Mouse (Mus musculus): ENCODE data around the gene Cstad. TPM values are rescaled to one million over a fixed set of nuclear protein-coding genes. Genes with fewer than 3 reads are reported as not detected.
A peak's percentile ranks its signal among the peaks of the same experiment; 100 is the strongest.

Cstad gene
- polyA plus RNA-seq, 1 experiment from 2014 or later = 0.57 TPM

- Histone ChIP-seq H3K4me2 (replicated peaks) (no peak overlapping the region), H3K9me3 (no peaks in the 10 kb centered on the region), H3K9ac (no peak overlapping the region), H3K4me1 (peaks cover 17% of the 10 kb centered on the region), H3K27me3 (replicated peaks) (no peaks in the 10 kb centered on the region), H3K36me3 (no peaks in the 10 kb centered on the region), H3K4me3 (no peak overlapping the region), H3K27ac (no peak overlapping the region)
- 79% methylated on average over 2 of the region's 2 CpGs for WGBS
- ATAC-seq (ENCODE audit: low FRiP score, low read depth) = no peak
Measured at GRCm38 (mm10) chr2:30615869-30616268, 21.0 kb downstream of the Cstad start.

- H3K9ac ChIP-seq = no peak overlapping the region
- H3K27ac ChIP-seq = no peak overlapping the region
- no peaks in the 10 kb centered on the region for H3K27me3 ChIP-seq (replicated peaks)
- H3K9me3 ChIP-seq = no peaks in the 10 kb centered on the region
- H3K36me3 ChIP-seq = no peaks in the 10 kb centered on the region
- H3K4me3 ChIP-seq = no peak overlapping the region
- 82% methylated on average over 6 of the region's 6 CpGs for WGBS
- peaks cover 17% of the 10 kb centered on the region for H3K4me1 ChIP-seq
- no peak overlapping the region for H3K4me2 ChIP-seq (replicated peaks)
- no peak for ATAC-seq (ENCODE audit: low FRiP score, low read depth)
Measured at GRCm38 (mm10) chr2:30616464-30616863, 21.6 kb downstream of the Cstad start.

GRCm38 (mm10) chr2:30618487-30619248, 23.8 kb downstream of the Cstad start:
- 48% methylated on average over 6 of the region's 6 CpGs for WGBS
- no peak for ATAC-seq (ENCODE audit: low FRiP score, low read depth)

GRCm38 (mm10) chr2:30623873-30624272, 29.0 kb downstream of the Cstad start:
- H3K4me3 ChIP-seq = no peak overlapping the region
- H3K4me1 ChIP-seq = peaks cover 10% of the 10 kb centered on the region
- H3K27ac ChIP-seq = no peak overlapping the region
- ATAC-seq (ENCODE audit: low FRiP score, low read depth) = no peak
- 84% methylated on average over 10 of the region's 10 CpGs for WGBS
- H3K4me2 ChIP-seq (replicated peaks) = no peak overlapping the region
- no peaks in the 10 kb centered on the region for H3K36me3 ChIP-seq
- no peaks in the 10 kb centered on the region for H3K9me3 ChIP-seq
- no peak overlapping the region for H3K9ac ChIP-seq
- no peaks in the 10 kb centered on the region for H3K27me3 ChIP-seq (replicated peaks)

More at GRCm38 (mm10) chr2:30618487-30619248, 23.8 kb downstream of the Cstad start:
- Histone ChIP-seq H3K36me3 (no peaks in the 10 kb centered on the region), H3K4me3 (no peak overlapping the region), H3K9me3 (no peaks in the 10 kb centered on the region), H3K27ac (no peak overlapping the region), H3K9ac (no peak overlapping the region), H3K4me1 (peaks cover 13% of the 10 kb centered on the region), H3K4me2 (replicated peaks) (no peak overlapping the region), H3K27me3 (replicated peaks) (no peaks in the 10 kb centered on the region)

GRCm38 (mm10) chr2:30625296-30625826, 30.5 kb downstream of the Cstad start:
- Histone ChIP-seq H3K9ac (no peak overlapping the region), H3K9me3 (no peaks in the 10 kb centered on the region), H3K27ac (no peak overlapping the region), H3K4me2 (replicated peaks) (no peak overlapping the region), H3K36me3 (no peaks in the 10 kb centered on the region), H3K4me1 (peaks cover 16% of the 10 kb centered on the region), H3K27me3 (replicated peaks) (no peaks in the 10 kb centered on the region), H3K4me3 (no peak overlapping the region)
- 74% methylated on average over 6 of the region's 6 CpGs for WGBS
- no peak for ATAC-seq (ENCODE audit: low FRiP score, low read depth)

- WGBS = 72% methylated on average over 17 of the region's 17 CpGs
- Histone ChIP-seq H3K27ac (0 out of 2 replicates have a peak overlapping the region, but pooled peaks have one; percentile 26), H3K9me3 (no peaks in the 10 kb centered on the region), H3K9ac (no peak overlapping the region), H3K36me3 (no peaks in the 10 kb centered on the region), H3K4me2 (replicated peaks) (no peak overlapping the region), H3K4me3 (no peak overlapping the region), H3K27me3 (replicated peaks) (no peaks in the 10 kb centered on the region), H3K4me1 (peaks cover 16% of the 10 kb centered on the region)
- no peak for ATAC-seq (ENCODE audit: low FRiP score, low read depth)
Measured at GRCm38 (mm10) chr2:30626058-30626675, 31.3 kb downstream of the Cstad start.

GRCm38 (mm10) chr2:30627338-30627737, 32.5 kb downstream of the Cstad start:
- ATAC-seq (ENCODE audit: low FRiP score, low read depth) = no peak
- Histone ChIP-seq H3K27ac (no peak overlapping the region), H3K4me3 (no peak overlapping the region), H3K9ac (no peak overlapping the region), H3K4me2 (replicated peaks) (no peak overlapping the region), H3K27me3 (replicated peaks) (no peaks in the 10 kb centered on the region), H3K9me3 (no peaks in the 10 kb centered on the region), H3K36me3 (no peaks in the 10 kb centered on the region), H3K4me1 (peaks cover 16% of the 10 kb centered on the region)
- WGBS = 92% methylated on average over 3 of the region's 3 CpGs

GRCm38 (mm10) chr2:30628374-30628773, 33.5 kb downstream of the Cstad start:
- 95% methylated on average over 17 of the region's 17 CpGs for WGBS
- no peaks in the 10 kb centered on the region for H3K27me3 ChIP-seq (replicated peaks)
- no peak overlapping the region for H3K9ac ChIP-seq
- ATAC-seq (ENCODE audit: low FRiP score, low read depth) = no peak
- H3K4me2 ChIP-seq (replicated peaks) = no peak overlapping the region
- H3K27ac ChIP-seq = no peak overlapping the region
- H3K4me1 ChIP-seq = peaks cover 16% of the 10 kb centered on the region
- H3K36me3 ChIP-seq = no peaks in the 10 kb centered on the region
- H3K4me3 ChIP-seq = no peak overlapping the region
- H3K9me3 ChIP-seq = no peaks in the 10 kb centered on the region

- ATAC-seq (ENCODE audit: low FRiP score, low read depth) = 0 out of 2 replicates have a peak, but pooled peaks have one; percentile 37
- H3K36me3 ChIP-seq = no peaks in the 10 kb centered on the region
- H3K9me3 ChIP-seq = no peaks in the 10 kb centered on the region
- peaks cover 16% of the 10 kb centered on the region for H3K4me1 ChIP-seq
- H3K9ac ChIP-seq = no peak overlapping the region
- H3K4me2 ChIP-seq (replicated peaks) = 0 out of 2 replicates have a peak overlapping the region, but pooled peaks have one; percentile 4
- 50% methylated on average over 14 of the region's 14 CpGs for WGBS
- H3K27me3 ChIP-seq (replicated peaks) = no peaks in the 10 kb centered on the region
- no peak overlapping the region for H3K4me3 ChIP-seq
- peak overlapping the region; percentile 46; the same call in 1 of the 2 replicates for H3K27ac ChIP-seq
Measured at GRCm38 (mm10) chr2:30629038-30629761, 34.4 kb downstream of the Cstad start.

GRCm38 (mm10) chr2:30629860-30630259, 35.0 kb downstream of the Cstad start:
- 63% methylated on average over 4 of the region's 4 CpGs for WGBS

GRCm38 (mm10) chr2:30636266-30636671, 41.4 kb downstream of the Cstad start:
- H3K4me2 ChIP-seq (replicated peaks) = no peak overlapping the region
- peaks cover 15% of the 10 kb centered on the region for H3K4me1 ChIP-seq
- no peak overlapping the region for H3K9ac ChIP-seq
- no peak overlapping the region for H3K4me3 ChIP-seq
- 84% methylated on average over 5 of the region's 5 CpGs for WGBS
- no peaks in the 10 kb centered on the region for H3K36me3 ChIP-seq
- no peak overlapping the region for H3K27ac ChIP-seq
- no peak for ATAC-seq (ENCODE audit: low FRiP score, low read depth)
- H3K27me3 ChIP-seq (replicated peaks) = no peaks in the 10 kb centered on the region
- no peaks in the 10 kb centered on the region for H3K9me3 ChIP-seq

More at GRCm38 (mm10) chr2:30629860-30630259, 35.0 kb downstream of the Cstad start:
- ATAC-seq (ENCODE audit: low FRiP score, low read depth) = no peak
- Histone ChIP-seq H3K4me3 (no peak overlapping the region), H3K4me2 (replicated peaks) (no peak overlapping the region), H3K27ac (peak overlapping the region; percentile 46; the same call in 1 of the 2 replicates), H3K9me3 (no peaks in the 10 kb centered on the region), H3K9ac (no peak overlapping the region), H3K27me3 (replicated peaks) (no peaks in the 10 kb centered on the region), H3K36me3 (no peaks in the 10 kb centered on the region), H3K4me1 (peaks cover 16% of the 10 kb centered on the region)

- 87% methylated on average over 6 of the region's 6 CpGs for WGBS
- H3K36me3 ChIP-seq = no peaks in the 10 kb centered on the region
- H3K9ac ChIP-seq = no peak overlapping the region
- H3K27ac ChIP-seq = no peak overlapping the region
- no peak overlapping the region for H3K4me2 ChIP-seq (replicated peaks)
- no peaks in the 10 kb centered on the region for H3K9me3 ChIP-seq
- no peaks in the 10 kb centered on the region for H3K27me3 ChIP-seq (replicated peaks)
- no peak for ATAC-seq (ENCODE audit: low FRiP score, low read depth)
- no peak overlapping the region for H3K4me3 ChIP-seq
- H3K4me1 ChIP-seq = peaks cover 31% of the 10 kb centered on the region
Measured at GRCm38 (mm10) chr2:30637991-30638390, 43.2 kb downstream of the Cstad start.
